Mouse (Mus musculus) thymus, postnatal 14 days (tissue): ENCODE measurements around the gene Sohlh2.

ENCODE experiments used
- DNase-seq: peaks from one replicate; pipeline ENCODE4 v3.0.0; 2021

Sohlh2 gene

GRCm38 (mm10) chr3:55212254-55212653 lies 30.4 kb downstream of the Sohlh2 start:
- no peak for DNase-seq

GRCm38 (mm10) chr3:55213785-55214184 lies 32.0 kb downstream of the Sohlh2 start:
- no peak for DNase-seq

- DNase-seq, result no peak
These were observed 32.6 kb downstream of the Sohlh2 start for GRCm38 (mm10) chr3:55214413-55214812.

GRCm38 (mm10) chr3:55222502-55222901 lies 40.7 kb downstream of the Sohlh2 start:
- DNase-seq, result no peak

GRCm38 (mm10) chr3:55223862-55224261 lies 42.0 kb downstream of the Sohlh2 start:
- DNase-seq, result no peak

GRCm38 (mm10) chr3:55226501-55227213 lies 44.8 kb downstream of the Sohlh2 start:
- no peak for DNase-seq

GRCm38 (mm10) chr3:55227214-55227581 lies 45.4 kb downstream of the Sohlh2 start:
- no peak for DNase-seq

- DNase-seq, result no peak
These were observed 60.0 kb downstream of the Sohlh2 start, which contains the start of gene Dclk1 for GRCm38 (mm10) chr3:55241730-55242421. Gene Dclk1 (plus strand): TSS chr3:55242364.

GRCm38 (mm10) chr3:55242422-55243055 lies 60.7 kb downstream of the Sohlh2 start:
- no peak for DNase-seq

GRCm38 (mm10) chr3:55243056-55243471 lies 61.2 kb downstream of the Sohlh2 start:
- DNase-seq, result no peak

- DNase-seq, result no peak
These were observed 62.3 kb downstream of the Sohlh2 start for GRCm38 (mm10) chr3:55244087-55244486.

GRCm38 (mm10) chr3:55246618-55247272 lies 64.9 kb downstream of the Sohlh2 start:
- DNase-seq, result no peak

GRCm38 (mm10) chr3:55248048-55248447 lies 66.2 kb downstream of the Sohlh2 start:
- no peak for DNase-seq

GRCm38 (mm10) chr3:55248508-55248907 lies 66.7 kb downstream of the Sohlh2 start:
- no peak for DNase-seq

- no peak for DNase-seq
These were observed 68.8 kb downstream of the Sohlh2 start for GRCm38 (mm10) chr3:55250631-55251030.
